Mouse (Mus musculus): ENCODE measurements around the gene Sh2d7. TPM values are rescaled to one million over a fixed set of nuclear protein-coding genes. Genes with fewer than 3 reads are reported as not detected.

Sh2d7 gene
- total RNA-seq (2021): not detected
- long read RNA-seq, experiment 1: 0 reads
- long read RNA-seq, experiment 2: 0 reads

DNA sequence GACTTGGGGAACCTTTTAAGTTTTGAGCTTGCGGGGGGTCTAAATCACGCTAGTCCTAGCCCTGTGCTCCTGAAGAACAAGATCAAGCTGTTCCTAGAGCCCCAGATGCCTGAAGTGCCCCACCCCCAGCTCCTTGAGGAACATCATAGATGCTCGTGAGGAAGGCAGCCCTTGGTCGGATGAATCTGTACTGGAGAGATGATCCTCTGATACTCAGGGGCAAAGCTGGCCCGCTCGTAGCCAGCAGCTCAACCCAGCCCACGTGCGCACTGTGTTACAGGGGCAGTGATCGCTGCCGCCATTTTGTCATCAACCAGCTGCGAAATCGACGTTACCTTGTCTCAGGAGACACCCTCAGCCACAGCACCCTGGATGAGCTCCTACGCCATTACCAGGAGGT lies at the start of gene Sh2d7:
Sh2d7 (plus strand) TSS at position 301 of the 400 bp plus-strand sequence.
- intact Hi-C loops (cut with DNase I): no loop called here
- DNase-seq: no peak

DNA sequence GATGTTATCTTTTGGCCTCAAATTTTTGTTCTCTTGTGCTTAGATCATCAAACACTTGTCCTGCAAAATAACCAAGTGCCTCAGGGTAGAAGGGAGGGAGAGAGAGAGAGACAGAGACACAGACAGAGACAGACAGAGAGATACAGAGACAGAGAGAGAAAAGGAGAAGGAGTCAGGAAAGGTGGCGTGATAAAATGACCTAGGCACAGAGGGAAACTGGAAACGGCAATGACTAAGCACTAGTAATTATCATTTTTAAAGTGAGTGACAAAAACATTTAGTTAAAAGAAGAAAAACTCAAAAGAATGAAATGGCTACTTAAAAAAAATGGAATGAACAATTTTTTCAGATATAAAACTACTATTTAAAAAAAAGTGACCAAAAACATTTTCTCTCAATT lies 49.2 kb upstream of the Sh2d7 start:
- intact Hi-C loops (cut with DNase I): no loop called here
- no peak for DNase-seq

DNA sequence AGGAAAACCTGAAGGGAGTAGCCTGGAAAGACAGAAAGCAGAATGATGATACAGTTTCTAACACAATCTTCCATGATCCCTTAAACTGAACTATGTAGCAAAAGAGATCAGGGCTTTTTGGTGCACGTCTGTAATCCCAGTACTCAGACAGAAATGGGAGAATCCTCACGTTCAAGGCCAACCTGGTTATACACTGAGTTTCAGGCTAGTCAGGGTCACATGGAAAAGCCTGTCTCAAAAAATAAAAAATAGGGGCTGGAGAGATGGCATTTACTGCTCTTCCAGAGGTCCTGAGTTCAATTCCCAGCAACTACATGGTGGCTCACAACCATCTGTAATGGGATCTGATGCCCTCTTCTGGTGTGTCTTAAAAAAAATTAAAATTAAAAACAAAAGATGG lies 48.4 kb upstream of the Sh2d7 start:
- DNase-seq: no peak
- intact Hi-C loops (cut with DNase I): no loop called here

DNA sequence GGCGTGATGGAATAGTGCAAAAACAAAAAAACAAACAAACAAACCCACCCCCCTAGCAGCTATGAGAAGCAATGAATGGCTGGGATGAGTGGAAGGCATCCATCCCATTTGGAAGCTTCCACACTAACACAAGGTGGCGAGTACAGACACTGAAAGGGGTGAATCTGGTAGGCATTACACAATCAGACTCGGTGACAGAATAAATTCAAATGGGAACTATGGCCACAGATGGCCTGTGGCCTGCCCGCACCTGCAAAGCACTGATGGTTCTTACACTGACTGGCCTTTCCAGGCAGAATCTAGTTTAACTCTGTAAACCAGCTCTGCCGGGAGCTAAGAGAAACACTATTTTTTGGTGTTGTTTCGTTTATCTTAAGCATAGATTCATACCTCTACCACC lies 39.5 kb upstream of the Sh2d7 start:
- no peak for DNase-seq
- intact Hi-C loops (cut with DNase I): no loop called here

DNA sequence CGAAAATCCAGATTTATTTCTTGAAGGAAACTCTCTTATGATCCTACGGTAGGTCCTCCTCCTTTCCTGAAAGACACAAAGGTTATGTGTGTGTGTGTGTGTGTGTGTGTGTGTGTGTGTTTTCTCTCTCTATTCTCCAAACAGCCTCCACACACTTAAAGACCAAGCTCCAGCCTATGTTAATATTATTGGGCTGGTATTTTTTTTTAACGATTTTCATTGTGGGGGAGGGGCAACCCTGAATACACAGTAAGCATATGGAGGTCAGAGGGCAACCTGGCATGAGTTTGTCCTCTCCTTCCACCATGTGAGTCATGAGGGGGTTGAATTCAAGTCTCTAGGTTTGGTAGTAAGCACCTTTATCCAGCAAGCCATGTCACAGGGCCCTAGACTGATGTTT lies 39.0 kb upstream of the Sh2d7 start:
- intact Hi-C loops (cut with DNase I): no loop called here
- no peak for DNase-seq

DNA sequence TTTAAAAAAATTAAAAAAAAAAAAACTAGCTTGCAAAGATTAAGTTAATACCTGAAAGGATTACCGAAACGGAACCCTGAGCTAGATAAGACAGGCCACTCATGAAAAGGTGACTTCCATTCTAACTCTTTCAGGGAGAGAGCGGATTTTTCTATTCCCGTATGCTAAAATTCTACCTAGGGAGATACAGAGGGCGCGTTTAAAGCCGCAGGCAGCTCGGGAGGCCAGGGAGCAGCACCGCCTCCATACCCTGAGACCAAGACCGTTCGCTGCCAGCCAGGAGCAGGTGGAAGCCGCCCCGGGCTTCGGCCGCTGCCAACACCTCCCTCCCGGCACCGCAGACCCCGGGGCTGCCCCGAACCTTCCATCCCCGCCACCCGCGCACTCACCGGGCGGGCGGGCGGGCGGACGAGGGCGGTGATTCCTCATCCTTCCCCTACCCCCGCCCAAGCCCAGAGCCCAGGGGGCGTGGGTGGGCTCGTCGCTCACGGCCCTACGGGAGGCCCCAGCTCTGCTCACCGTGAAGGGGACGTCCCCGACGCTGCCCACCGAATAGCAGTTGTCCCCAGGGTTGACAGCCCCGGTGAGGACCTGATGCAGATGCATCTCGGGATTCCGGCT lies 37.8 kb upstream of the Sh2d7 start:
- intact Hi-C loops (cut with DNase I): no loop called here
- no peak for DNase-seq

DNA sequence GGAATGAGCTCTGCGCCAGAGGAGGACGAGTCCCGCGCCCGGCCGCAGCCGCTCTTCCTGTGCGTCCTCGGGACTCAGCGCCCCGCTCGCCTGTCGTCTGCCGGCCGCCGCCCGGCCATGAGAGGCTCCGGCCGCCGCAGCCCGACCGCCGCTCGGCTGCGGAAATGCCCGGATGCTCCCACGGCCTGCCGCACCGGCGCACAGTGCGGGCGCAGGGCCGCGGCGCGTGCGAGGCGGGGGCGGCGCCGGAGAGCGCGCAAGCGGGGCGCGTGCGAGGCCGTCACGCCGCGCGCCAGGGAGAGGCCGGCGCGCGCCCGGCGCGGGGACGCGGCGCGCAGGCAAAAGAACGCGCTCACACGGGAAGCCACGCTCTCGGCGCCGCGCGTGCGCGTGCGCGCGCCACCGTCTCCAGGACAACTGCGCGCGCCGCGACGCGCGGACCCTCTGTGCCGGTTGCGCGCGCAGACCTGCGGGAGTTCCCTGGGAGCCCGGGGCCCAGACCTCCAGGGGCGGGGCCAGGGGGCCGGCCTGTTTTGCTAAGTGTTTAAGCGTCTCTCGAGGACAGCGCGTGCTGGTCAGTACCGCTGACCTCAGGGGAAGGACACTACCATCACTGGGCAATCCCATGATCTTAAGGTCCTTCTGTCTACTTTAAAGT lies 37.2 kb upstream of the Sh2d7 start, which contains the start of gene Dmxl2:
Dmxl2 (minus strand) TSS at position 174 of the 658 bp plus-strand sequence.
- peak; percentile 94 to 95 for DNase-seq
- intact Hi-C loops (cut with DNase I): no loop called here

DNA sequence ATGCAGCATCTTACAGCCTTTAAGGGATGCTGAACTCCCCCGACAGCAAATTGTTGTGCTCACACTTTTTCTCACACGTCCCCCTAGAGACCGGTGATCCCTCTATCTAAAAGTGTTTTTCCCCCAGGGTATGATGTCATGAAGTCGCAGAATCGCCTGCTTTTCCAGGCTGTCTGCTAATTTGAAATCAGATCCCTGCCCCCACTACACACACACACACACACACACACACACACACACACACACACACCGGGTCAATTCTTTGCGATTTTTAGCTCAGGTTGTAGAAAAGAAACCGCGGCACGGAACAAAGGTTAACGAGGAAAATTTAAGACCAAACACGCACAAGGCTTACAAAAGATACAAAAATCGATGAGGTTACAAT lies 36.7 kb upstream of the Sh2d7 start:
- intact Hi-C loops (cut with DNase I): no loop called here
- DNase-seq: no peak

DNA sequence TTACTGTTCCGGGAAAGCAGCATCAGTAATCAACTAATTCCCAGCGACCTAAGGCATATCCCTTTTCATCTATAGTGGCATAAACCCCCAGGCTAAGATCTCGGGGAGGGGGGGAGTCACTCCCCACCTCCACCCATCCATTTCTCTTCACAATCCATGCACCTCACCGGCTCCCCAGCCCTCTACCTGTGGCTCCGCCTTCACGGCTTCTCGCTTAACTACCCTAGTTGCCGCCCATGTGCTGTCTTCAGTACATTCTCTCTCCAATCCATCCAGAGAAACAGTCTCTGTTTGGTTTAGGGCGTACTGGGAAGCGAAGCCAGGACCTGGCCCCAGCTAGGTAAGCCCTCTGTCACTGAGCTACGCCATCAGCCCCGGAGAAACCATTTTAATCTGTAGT lies 35.9 kb upstream of the Sh2d7 start:
- intact Hi-C loops (cut with DNase I): no loop called here
- DNase-seq: no peak

DNA sequence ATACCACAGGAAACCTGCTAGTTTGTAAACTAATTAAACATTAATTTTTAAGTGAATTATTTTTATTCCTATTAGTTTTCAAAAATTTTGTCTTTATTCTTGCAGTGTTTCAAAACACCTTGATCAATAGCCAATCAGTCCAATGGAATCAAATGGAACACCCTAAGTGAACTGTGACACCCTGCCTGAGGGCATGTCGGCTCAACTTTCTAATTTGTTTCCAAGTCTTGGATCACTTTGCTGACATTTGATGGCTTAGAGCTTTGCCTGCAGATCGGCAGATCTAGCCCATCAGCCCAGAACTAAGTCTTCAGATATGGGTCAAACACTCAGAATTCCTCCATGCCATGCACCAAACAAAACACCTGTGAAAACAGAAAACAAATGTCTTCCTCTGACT lies 22.8 kb upstream of the Sh2d7 start:
- no peak for DNase-seq
- intact Hi-C loops (cut with DNase I): no loop called here

DNA sequence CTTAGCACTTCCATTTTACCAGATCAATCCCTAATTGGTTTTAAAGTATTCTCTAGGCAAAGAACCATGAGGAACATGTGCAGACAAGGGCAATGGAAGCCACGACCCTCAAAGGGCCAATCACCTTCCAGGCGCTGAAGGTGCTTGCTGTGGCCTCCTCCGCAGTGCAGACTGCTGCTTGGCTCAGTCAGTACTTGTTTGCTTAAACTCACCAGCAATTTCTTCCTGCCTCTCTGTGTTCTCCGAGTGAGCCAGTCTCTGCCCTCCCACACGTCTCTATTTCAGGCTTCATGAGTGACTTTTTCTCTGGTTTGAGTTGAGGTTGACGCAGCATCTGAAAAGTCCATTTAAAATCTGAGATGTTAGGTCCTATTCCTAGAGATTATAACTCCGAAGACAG lies 19.9 kb upstream of the Sh2d7 start:
- no peak for DNase-seq
- intact Hi-C loops (cut with DNase I): no loop called here

DNA sequence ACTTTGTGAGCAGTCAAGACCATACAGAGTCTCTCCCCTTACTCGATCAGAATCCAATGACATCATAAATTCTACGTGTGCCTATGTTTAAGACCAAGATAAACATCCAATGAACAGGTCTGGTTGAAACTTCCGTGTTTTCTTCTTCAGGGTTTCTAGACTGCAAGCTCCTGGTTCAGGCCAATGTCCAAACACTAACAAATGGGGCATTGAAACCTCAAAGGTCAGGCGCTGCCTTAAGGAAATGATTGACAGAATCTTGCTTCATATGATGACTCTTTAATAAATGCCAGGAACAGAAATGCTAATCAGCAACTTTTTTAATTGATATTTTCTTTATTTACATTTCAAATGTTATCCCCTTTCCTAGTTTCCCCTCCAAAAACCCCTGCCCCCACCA lies 18.5 kb upstream of the Sh2d7 start:
- intact Hi-C loops (cut with DNase I): no loop called here
- no peak for DNase-seq

DNA sequence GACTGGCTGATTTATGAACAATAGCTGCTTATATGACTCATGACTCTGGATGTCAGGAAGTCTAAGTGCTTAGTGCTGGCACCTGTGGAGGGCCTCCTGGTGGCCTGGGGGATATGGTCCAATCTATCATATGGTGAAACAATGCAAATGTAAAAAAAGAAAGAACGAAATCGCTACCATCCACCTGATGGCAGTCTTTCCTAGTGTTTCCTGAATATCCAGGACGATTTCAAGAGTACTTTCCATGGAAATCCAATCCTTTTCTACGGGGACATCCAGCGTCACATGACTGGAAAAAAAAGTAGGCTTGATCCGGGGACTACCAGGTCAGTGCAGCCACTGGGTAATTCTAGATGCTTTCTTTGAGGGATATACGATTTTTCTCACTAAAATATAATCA lies 11.1 kb upstream of the Sh2d7 start:
- intact Hi-C loops (cut with DNase I): no loop called here
- DNase-seq: no peak

DNA sequence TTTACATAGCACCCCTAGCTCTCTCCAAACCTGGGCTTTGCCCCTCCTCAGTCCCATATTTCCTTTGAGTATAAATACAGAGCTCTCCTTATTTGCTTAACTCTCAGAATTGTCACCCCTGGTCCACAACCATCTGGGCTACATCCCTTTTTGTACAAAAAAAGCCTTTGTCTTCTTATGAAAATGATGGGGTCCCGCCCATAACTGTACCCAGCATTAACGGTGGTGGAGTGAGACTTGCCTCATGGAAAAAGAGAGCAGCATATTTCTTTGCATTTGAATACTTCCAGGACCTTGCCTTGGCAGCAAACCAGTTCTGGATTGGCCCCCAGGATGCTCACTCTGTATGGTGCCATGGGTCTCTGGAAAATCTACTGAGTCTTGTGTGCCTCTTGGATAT lies 8.8 kb upstream of the Sh2d7 start:
- intact Hi-C loops (cut with DNase I): no loop called here

DNA sequence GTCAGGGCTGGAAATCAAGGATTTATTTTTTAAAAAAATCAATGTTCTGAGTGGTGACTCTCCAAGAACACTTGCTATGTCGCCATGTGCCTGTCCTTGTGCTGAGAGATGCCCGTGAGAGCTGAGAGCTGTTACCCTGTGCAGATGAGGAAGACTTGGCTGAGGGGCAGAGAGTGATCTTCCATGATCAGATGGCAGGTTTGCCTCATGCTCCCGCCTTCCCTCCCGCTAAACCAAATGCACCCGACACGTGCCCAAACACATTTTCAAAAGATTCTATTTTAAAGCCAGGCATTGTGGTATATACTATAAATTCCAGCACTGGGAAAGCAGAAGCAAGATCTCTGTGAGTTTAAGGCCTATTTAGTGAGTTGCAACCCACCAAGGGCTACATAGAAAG lies 7.9 kb upstream of the Sh2d7 start:
- intact Hi-C loops (cut with DNase I): no loop called here

More for the DNA sequence above, 8.8 kb upstream of the Sh2d7 start:
- no peak for DNase-seq

DNA sequence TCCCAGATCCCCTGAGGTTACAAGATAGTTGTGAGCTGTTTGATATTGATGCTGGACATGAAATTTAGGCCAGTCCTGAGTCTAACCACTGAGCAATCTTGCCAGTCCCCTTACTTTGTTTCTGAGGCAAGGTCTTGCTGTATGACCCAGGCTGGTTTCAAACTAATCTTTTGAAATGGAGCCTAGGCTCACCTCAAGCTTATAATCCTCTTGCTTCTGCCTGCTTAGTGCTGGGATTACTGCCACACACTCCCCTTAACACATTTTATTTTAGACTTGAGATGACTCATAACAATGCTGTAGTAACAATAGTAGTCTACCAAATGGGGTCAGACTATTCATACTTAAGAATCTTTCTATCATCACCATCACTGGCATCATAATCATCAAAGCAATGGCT lies 7.4 kb upstream of the Sh2d7 start:
- intact Hi-C loops (cut with DNase I): no loop called here
- no peak for DNase-seq

More for the DNA sequence above, 7.9 kb upstream of the Sh2d7 start:
- DNase-seq: no peak

DNA sequence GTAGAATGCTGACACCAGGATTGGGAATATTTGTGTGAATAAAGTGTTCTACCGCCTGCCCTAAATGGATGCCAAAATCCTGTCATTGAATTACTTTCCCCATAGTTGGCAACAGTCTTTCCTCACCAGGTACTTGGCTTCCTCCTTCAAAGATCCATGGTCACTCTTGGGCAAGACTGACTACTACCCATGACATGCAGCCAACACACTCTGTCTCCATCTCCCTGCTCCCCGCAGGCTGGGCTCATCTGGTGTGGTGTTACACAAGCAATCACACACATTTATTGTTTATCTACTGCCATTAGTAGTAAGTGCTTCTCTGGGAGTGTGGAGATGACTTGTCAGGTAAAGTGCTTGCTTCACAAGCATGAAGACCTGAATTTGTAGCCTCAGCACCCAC lies 5.9 kb upstream of the Sh2d7 start:
- DNase-seq: no peak
- intact Hi-C loops (cut with DNase I): no loop called here

DNA sequence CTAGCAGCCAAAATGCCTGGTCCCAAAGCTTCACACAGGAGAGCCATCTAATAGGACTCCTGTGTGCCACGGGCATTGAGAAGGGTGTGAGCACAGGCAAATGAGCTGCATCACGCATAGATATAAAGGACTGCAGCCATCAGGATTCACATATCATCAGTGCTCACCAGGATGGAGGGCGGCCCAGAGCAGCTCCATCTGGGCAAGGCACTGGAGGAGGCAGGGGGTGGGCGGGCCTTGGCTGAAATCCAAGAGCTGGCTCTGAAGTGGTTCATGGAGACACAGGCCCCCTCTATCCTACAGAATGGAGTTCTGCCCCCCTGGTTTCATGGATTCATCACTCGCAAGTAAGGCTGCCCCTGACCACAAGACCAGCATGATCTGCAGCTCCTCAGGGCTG lies 4.8 kb upstream of the Sh2d7 start:
- intact Hi-C loops (cut with DNase I): no loop called here

DNA sequence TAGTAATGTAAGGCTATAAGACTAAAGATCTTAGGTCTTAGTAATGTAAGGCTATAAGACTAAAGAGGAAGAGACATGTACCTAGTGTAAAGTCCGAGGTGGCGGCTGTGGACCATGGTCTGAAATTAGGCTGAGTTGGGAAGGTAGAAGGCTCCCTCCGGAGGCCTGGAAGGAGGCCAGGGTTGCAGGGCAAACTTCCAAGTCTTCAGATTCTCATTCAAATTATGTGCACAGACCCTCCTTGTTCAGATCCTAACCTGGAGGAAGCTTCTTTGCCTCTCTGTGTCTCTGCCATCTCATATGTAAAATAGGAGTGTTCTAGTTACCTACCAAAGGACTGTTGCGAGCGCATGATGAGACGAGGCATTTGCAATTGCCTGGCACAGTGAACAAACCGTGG lies 2.5 kb upstream of the Sh2d7 start:
- intact Hi-C loops (cut with DNase I): no loop called here

More for the DNA sequence above, 4.8 kb upstream of the Sh2d7 start:
- no peak for DNase-seq

DNA sequence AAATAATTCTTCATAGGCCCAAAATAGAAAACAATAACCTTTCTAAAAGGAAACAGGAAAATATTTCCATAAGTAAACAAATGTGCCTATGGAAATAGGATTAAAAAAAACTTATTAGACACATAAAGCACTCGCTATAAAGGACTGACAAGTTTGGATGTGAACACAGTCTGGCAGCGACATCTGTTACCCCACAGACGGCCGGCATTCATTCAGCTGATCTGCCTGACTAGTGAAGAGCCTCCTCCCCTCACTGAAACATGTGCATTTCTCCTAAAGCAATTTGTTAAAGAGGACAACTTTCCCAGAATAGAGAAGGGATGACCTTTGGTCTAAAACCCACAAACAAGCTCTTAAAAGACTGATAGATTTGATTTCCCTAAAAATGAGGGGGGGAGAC lies 1.8 kb upstream of the Sh2d7 start:
- intact Hi-C loops (cut with DNase I): no loop called here
- no peak for DNase-seq

More for the DNA sequence above, 2.5 kb upstream of the Sh2d7 start:
- peak in 1 of 2 experiments; percentile 10 for DNase-seq

DNA sequence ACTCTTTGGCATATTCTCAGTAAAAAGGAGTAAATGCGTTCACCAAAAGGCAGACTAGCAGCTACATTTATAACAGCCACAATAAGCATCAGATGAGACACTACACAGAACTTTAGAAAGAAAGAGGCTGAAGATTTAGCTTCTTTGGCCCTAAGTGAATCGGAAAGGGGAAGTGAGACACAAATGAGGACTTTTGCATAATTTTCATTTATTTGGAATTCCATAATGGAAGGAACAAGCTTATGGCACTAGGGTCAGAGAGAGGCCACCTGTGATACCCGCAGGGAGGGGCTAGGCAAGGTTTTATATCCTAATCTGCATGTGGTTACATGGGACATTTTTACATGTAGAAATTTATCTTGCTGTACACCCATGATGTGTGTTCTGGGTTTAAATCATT lies 1.3 kb upstream of the Sh2d7 start:
- intact Hi-C loops (cut with DNase I): no loop called here
- DNase-seq: no peak

DNA sequence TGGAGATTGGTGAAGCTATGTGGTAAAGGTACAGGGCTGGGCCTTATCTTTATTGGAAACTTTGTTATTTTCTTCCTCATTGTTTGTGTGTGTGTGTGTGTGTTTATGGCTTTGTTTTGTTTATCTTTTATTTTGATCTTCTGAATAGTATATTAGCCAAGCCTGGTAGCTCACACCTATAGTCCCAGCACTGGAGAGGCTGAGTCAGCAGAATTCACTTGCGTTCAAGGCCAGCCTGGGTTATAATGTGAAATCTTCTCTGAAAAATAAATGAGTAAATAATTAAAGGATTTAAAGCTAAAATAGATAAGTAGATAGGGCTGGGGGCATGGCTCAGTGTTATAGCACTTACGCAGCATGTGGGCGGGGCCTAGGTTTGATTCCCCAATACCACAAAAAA lies 540 bp upstream of the Sh2d7 start:
- intact Hi-C loops (cut with DNase I): no loop called here
- DNase-seq: no peak

DNA sequence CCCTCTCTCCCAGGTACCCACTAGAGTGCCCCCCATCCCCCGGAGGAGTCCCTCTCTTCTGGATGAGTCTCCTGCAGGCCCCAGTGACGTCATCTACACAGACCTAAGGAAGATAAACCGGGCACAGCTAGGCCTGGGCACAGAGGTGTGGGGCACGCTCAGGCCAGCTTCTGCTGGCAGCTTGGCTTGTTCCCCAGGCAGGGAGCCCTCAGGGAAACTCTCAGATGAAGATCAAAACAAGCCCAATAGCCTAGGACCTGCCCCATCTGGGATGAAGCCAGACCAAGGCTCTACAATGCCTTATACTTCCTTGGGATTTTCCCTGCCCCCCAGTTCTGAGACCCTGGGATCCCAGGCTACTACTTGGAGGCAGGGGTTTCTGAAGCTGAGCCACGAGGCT lies 2.0 kb downstream of the Sh2d7 start:
- no peak for DNase-seq
- intact Hi-C loops (cut with DNase I): no loop called here

Data from heart, postnatal 14 days (tissue).